Mouse (Mus musculus) megakaryocyte, adult 5-6 weeks (primary cell): ENCODE measurements around the gene Commd7. TPM values are rescaled to one million over a fixed set of nuclear protein-coding genes. Genes with fewer than 3 reads are reported as not detected.
A peak's percentile ranks its signal among the peaks of the same experiment; 100 is the strongest.

ENCODE experiments used
- ATAC-seq: 2 replicates; pipeline ENCODE4 v1.8.0; 2016; ENCODE audit warnings: mild to moderate bottlenecking, inconsistent platforms; ENCODE audit not compliant: poor library complexity, severe bottlenecking
- total RNA-seq, 2 experiments: library from RNA; stranded (forward) in 1 of 2; stranded (reverse) in 1 of 2; fragments of 153-499, 151-499 nt in 1 of 2; fragments of 221-1000, 200-1000 nt in 1 of 2; gene quantifications; 2 replicates each; pipeline versions ENCODE4 v1.2.3 to v1.2.4; 2015 to 2017

Gene Commd7
- total RNA-seq, 2 experiments from 2014 or later: 34.1 to 41.6 TPM

DNA sequence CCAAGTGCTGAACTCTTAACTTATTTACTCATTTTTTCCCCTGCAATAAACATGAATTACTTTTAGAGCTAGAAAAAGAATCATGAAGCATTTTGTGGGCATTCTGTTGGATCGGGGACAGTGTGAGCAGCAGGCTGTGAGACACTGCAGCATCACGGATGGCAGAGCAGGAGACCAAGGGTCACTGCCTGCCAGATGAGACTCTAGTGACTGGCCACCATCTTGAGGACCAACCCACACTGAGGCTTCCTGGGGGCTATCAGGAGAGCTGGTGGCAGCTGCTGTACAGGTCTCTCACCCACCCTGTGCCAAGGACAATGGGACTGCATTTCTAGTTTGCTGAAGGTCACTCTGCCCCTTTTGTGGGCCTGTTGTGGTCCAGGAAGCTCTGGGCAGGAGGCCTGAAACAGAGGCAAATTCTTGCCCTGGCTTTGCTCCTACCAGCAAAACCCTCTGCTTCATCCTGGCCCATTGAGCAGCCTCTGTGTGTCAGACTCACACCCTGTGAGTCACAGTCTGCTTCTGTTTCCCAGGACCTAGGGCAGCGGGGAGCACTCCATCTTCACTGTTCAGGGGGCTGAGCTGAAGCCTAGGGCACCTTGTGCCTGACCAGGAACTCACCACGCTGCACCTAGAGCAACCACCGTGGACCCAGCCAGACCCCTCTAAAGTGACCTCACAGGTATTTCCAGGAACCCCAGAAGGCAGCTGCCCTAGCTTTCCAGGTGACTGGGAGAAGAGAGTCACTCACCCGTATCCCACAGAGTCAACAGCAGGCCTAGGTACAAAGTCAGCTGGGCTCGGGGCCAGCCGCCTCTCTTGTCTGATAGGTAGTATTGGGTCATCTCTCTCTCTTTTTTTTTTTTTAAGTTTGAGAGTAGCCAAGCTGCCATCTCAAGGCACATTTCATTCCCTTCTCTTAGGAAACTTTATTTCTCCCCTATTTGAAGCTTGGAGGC is 40.2 kb downstream of the Commd7 start:
- ATAC-seq: no peak

GRCm38 (mm10) chr2:153586515-153587174 is 45.9 kb downstream of the Commd7 start:
- ATAC-seq: peak; percentile 90

GRCm38 (mm10) chr2:153585981-153586380 is 46.6 kb downstream of the Commd7 start:
- no peak for ATAC-seq

DNA sequence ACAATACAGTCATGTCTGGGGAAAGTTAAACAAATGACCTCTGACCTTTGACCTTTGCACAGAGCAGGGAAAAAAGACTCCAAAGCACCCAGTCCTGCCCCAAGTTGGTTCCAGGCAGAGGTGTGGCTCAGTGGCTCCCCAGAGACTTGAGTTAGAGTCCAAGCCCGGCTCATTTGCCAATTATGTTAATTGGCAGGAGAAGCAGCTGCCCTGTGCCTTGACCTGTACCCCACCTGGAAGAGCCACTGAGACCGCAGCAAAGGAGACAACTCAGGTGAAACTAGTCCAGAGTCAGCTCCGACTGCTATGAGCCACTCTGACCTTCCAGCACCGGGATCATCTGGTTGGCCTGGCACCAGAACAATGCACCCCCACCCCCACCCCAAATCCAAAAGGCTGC is 48.2 kb downstream of the Commd7 start:
- ATAC-seq: no peak

GRCm38 (mm10) chr2:153583641-153584049 is 48.9 kb downstream of the Commd7 start:
- ATAC-seq: peak; percentile 33; the same call in 1 of the 2 replicates

DNA sequence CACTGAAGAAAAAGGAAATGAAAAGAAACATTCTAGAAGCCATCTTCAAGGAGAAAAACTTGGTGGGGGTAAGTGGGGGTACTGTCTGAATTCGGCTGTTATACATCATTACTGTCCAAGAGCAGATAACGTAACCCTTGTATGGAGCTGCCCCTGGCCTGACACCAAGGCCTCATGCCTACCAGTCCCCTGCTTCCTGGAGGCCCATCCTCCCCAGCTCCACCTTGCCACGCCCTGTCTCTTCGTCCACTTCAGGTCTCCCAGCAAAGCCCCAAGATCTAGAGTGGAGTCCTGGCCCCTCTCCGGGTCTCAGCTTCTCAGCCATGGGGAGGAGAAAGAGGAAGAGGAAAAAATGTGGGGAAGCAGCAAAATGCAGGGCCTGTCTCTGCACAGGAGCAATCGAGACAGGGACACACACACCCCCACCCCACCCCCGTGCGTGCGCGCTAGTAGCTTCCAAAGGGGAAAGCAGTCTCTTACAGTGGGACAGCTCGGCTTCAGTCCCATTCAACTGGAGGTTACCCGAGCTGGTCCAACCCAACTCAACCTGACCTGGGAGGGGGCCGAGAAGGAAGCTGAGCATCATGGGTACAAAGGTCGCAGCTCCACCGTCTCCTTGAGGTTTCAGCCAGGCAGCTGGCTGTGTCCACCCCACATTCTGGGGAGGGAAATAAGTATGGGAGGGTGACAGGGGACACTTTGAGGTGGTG is 49.5 kb downstream of the Commd7 start:
- peak; percentile 17; the same call in 1 of the 2 replicates for ATAC-seq

DNA sequence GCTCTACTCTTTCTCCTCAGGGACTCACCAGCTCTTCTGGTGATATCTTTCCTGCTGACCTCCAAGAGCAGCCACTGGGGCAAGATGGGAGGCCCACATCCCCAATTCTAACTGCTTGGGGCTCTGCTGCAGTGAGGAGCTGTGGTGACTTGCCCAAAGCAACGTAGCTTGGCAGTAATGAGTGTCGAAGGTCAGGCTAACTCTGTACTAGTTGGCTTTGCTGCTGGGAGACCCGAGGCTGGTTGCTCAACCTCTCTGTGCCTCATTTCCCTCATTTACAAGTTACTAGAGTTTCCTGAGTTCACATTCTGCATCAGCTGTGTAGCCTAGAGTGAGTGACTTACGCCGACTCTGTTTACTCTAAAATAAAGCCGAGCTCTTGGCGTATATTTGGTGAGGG is 51.2 kb downstream of the Commd7 start:
- no peak for ATAC-seq

DNA sequence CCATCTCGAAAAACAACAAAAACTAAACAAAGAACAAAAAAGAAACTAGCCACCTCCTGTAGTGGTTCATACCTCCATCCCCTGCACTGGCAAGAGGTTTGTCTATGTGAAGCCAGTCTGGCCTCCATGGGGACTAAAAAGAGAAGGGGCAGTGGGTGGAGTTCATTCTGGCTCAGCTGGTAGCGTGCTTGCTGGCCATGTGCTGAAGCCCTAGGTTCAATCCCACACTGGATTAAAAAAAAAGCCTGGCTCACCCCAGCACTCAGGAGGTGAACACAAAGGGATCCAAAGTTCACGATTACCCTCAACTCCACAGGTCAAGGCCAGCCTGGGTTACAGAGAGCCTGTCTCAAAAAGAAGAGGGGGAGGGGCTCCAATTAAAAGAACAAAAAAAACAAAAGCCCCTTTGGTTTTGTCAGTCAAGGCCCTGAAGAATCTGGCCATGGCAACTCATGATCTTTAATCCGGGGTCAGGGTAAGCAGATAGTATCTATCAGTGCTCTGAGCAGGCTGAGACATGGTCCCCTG is 52.1 kb downstream of the Commd7 start:
- no peak for ATAC-seq

GRCm38 (mm10) chr2:153580042-153580441 is 52.5 kb downstream of the Commd7 start:
- no peak for ATAC-seq

DNA sequence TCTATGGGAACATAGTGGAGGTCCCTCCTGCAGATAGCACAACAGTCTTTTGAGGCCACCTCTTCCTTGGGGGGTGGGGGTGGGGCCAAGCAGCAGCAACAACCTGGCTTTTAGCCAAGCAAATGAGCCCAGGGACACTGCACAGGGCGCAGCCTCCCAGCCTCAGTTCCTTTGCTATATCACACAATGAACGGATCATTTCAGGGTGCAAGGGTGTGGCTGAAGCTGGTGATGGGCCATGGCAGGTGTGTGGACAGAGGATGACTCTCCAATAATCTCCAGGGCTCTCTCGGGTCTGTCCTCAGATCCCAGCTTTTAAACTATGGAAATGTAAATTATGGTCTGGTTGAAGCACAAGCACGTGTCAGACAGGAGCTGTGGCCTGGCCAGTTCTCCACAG is 55.5 kb downstream of the Commd7 start:
- no peak for ATAC-seq

DNA sequence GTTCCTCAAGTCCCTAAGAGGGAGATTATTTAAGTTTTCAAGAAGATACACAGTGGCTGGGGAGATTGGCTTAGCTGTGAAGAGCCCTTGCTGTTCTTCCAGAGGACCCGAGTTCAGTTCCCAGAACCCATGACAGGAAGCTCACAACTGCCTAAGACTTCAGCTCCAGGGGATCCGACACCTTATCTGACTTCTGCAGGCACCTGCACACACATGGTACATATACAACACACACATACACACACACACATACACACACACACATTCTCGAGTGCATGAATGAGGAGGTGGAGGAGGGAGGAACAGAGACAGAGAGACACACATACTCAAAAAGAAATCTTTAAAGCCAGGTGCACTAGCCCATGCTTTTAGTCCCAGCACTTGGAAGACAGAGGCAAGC is 56.4 kb downstream of the Commd7 start:
- no peak for ATAC-seq

- ATAC-seq: no peak
Measured at GRCm38 (mm10) chr2:153575554-153575953, 57.0 kb downstream of the Commd7 start.

GRCm38 (mm10) chr2:153573101-153573500 is 59.5 kb downstream of the Commd7 start:
- ATAC-seq: no peak

DNA sequence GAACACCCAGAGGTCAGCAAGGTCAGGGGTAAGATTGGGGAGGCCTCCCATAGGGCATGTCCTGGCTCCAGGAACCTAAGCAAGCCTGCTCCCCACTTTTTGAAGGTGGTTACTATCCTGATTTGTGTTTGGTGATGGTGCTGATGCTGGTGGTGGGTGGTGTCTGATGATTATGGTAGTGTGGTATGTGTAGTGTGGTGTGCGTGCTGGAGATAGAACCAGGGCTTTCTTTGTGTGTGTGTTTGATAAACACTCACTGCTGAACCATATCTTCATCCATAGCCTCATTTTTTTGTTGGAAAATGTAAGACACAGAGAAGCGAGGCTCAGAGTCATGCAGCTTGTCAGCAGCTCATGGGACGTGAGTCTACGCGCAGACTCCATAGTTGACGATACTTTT is 64.0 kb downstream of the Commd7 start:
- no peak for ATAC-seq

DNA sequence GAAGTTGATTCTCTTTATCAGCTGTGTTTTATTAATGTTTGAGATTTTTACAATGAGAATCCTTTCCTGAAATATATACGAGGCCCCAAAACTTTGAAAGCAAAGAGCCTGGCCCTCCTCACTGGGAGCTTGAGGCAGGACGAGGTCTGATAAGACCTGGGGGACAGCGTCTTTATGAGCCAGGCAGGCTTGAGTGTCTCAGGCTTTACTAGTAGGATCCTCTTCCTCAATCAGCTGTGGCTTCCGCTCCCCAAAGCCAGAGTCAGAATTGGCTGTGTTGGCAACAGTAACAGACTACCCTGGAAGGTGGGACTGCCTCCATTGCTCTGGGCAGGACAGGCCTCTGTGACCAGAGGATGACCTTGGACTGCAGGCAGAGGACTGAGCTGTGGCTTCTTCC is 64.6 kb downstream of the Commd7 start:
- no peak for ATAC-seq

Other genes starting within 250 kb of the Commd7 start
- gene 4930404H24Rik, start 140.0 kb downstream of the Commd7 start, total RNA-seq (2015): not detected in 2 replicates
- not detected in 2 replicates for gene 4930404H24Rik, start 140.0 kb downstream of the Commd7 start, total RNA-seq (2017)
- gene Nol4l, start 102.8 kb downstream of the Commd7 start, total RNA-seq (2015): 1.2 and 2.1 TPM in 2 replicates
- gene Nol4l, start 102.8 kb downstream of the Commd7 start, total RNA-seq (2017): 0.20 and 0.62 TPM in 2 replicates
- gene Dnmt3b, start 16.7 kb upstream of the Commd7 start, total RNA-seq (2015): 1.3 and 2.5 TPM in 2 replicates
- 2.8 and 3.6 TPM in 2 replicates for gene Dnmt3b, start 16.7 kb upstream of the Commd7 start, total RNA-seq (2017)
- not detected in 2 replicates for gene Dnmt3c, start 63.9 kb upstream of the Commd7 start, total RNA-seq (2015)
- gene Dnmt3c, start 63.9 kb upstream of the Commd7 start, total RNA-seq (2017): not detected in 2 replicates
- gene Mapre1, start 108.5 kb upstream of the Commd7 start, total RNA-seq (2015): 130 and 155 TPM in 2 replicates
- gene Mapre1, start 108.5 kb upstream of the Commd7 start, total RNA-seq (2017): 180 and 181 TPM in 2 replicates
- 0.11 TPM in 1 of 2 replicates, not detected in the other for gene Efcab8, start 147.2 kb upstream of the Commd7 start, total RNA-seq (2015)
- gene Efcab8, start 147.2 kb upstream of the Commd7 start, total RNA-seq (2017): not detected in 2 replicates
- gene Sun5, start 238.3 kb upstream of the Commd7 start, total RNA-seq (2015): not detected in 2 replicates
- not detected in 2 replicates for gene Sun5, start 238.3 kb upstream of the Commd7 start, total RNA-seq (2017)
- gene Bpifb2, start 242.3 kb upstream of the Commd7 start, total RNA-seq (2015): not detected in 2 replicates
- not detected in 2 replicates for gene Bpifb2, start 242.3 kb upstream of the Commd7 start, total RNA-seq (2017)